Mouse (Mus musculus): ENCODE results near the gene Pex14. TPM values are rescaled to one million over a fixed set of nuclear protein-coding genes. Genes with fewer than 3 reads are reported as not detected.

Gene Pex14
- total RNA-seq, 2 experiments from 2014 or later: 63.0 to 67.3 TPM

- DNase-seq (ENCODE audit: low spot score in 2 of 2): no peak
These were observed 42.2 kb downstream of the Pex14 start for GRCm38 (mm10) chr4:149057470-149057869.

GRCm38 (mm10) chr4:149056957-149057356, 42.7 kb downstream of the Pex14 start:
- DNase-seq (ENCODE audit: low spot score in 2 of 2): no peak

GRCm38 (mm10) chr4:149055847-149056246, 43.8 kb downstream of the Pex14 start:
- no peak for DNase-seq (ENCODE audit: low spot score in 2 of 2)

- DNase-seq (ENCODE audit: low spot score in 2 of 2): no peak
These were observed 50.1 kb downstream of the Pex14 start for GRCm38 (mm10) chr4:149049351-149050159.

- DNase-seq (ENCODE audit: low spot score in 2 of 2): no peak
These were observed 50.9 kb downstream of the Pex14 start for GRCm38 (mm10) chr4:149048625-149049228.

GRCm38 (mm10) chr4:149047360-149047759, 52.3 kb downstream of the Pex14 start:
- DNase-seq (ENCODE audit: low spot score in 2 of 2): peak; percentile 29 to 47

- DNase-seq (ENCODE audit: low spot score in 2 of 2): no peak
These were observed 53.8 kb downstream of the Pex14 start for GRCm38 (mm10) chr4:149045885-149046284.

GRCm38 (mm10) chr4:149040289-149040688, 59.4 kb downstream of the Pex14 start:
- DNase-seq (ENCODE audit: low spot score in 2 of 2): no peak

- no peak for DNase-seq (ENCODE audit: low spot score in 2 of 2)
These were observed 62.0 kb downstream of the Pex14 start for GRCm38 (mm10) chr4:149037706-149038105.

GRCm38 (mm10) chr4:149036592-149036991, 63.1 kb downstream of the Pex14 start:
- no peak for DNase-seq (ENCODE audit: low spot score in 2 of 2)

GRCm38 (mm10) chr4:149031507-149031906, 68.2 kb downstream of the Pex14 start:
- no peak for DNase-seq (ENCODE audit: low spot score in 2 of 2)

GRCm38 (mm10) chr4:149027571-149027970, 72.1 kb downstream of the Pex14 start:
- DNase-seq (ENCODE audit: low spot score in 2 of 2): no peak

GRCm38 (mm10) chr4:149025242-149025641, 74.4 kb downstream of the Pex14 start:
- no peak for DNase-seq (ENCODE audit: low spot score in 2 of 2)

- no peak for DNase-seq (ENCODE audit: low spot score in 2 of 2)
These were observed 78.7 kb downstream of the Pex14 start for GRCm38 (mm10) chr4:149021021-149021420.

GRCm38 (mm10) chr4:149019456-149019855, 80.2 kb downstream of the Pex14 start:
- DNase-seq (ENCODE audit: low spot score in 2 of 2): no peak

- DNase-seq (ENCODE audit: low spot score in 2 of 2): no peak
These were observed 92.9 kb downstream of the Pex14 start for GRCm38 (mm10) chr4:149006756-149007155.

- no peak for DNase-seq (ENCODE audit: low spot score in 2 of 2)
These were observed 93.6 kb downstream of the Pex14 start for GRCm38 (mm10) chr4:149006107-149006506.

GRCm38 (mm10) chr4:149002441-149003093, 97.1 kb downstream of the Pex14 start:
- DNase-seq (ENCODE audit: low spot score in 2 of 2): no peak

GRCm38 (mm10) chr4:149001515-149001914, 98.2 kb downstream of the Pex14 start:
- no peak for DNase-seq (ENCODE audit: low spot score in 2 of 2)

- DNase-seq (ENCODE audit: low spot score in 2 of 2): no peak
These were observed 98.9 kb downstream of the Pex14 start for GRCm38 (mm10) chr4:149000746-149001145.

- no peak for DNase-seq (ENCODE audit: low spot score in 2 of 2)
These were observed 105.7 kb downstream of the Pex14 start for GRCm38 (mm10) chr4:148993948-148994347.

- no peak for DNase-seq (ENCODE audit: low spot score in 2 of 2)
These were observed 109.6 kb downstream of the Pex14 start for GRCm38 (mm10) chr4:148990038-148990437.
